Mouse (Mus musculus): Measurements from ENCODE around the gene Zbtb42. TPM values are rescaled to one million over a fixed set of nuclear protein-coding genes. Genes with fewer than 3 reads are reported as not detected.

Gene Zbtb42
- polyA plus RNA-seq, 1 experiment, result 5.1 TPM

GRCm38 (mm10) chr12:112664656-112665055, 14.0 kb upstream of the Zbtb42 start:
- Histone ChIP-seq H3K4me3 (replicated peaks; ENCODE audit: control insufficient read depth, low read depth, low read length) (no peak overlapping the region), H3K4me1 (ENCODE audit: control insufficient read depth, insufficient read depth, low read length) (peaks cover 2% of the 10 kb centered on the region; the same call in 1 of the 2 replicates), H3K27ac (ENCODE audit: control insufficient read depth, insufficient read depth, low read depth, low read length, poor library complexity) (no peak overlapping the region)
- TF ChIP-seq POLR2A (IDR thresholded peaks at IDR 0.05; ENCODE audit: borderline replicate concordance, control insufficient read depth, low read depth, low read length) (no peak), CTCF (IDR thresholded peaks at IDR 0.05; ENCODE audit: control insufficient read depth, insufficient read depth, low read length) (no peak)
- WGBS, result 73% methylated on average over 5 of the region's 5 CpGs

DNA sequence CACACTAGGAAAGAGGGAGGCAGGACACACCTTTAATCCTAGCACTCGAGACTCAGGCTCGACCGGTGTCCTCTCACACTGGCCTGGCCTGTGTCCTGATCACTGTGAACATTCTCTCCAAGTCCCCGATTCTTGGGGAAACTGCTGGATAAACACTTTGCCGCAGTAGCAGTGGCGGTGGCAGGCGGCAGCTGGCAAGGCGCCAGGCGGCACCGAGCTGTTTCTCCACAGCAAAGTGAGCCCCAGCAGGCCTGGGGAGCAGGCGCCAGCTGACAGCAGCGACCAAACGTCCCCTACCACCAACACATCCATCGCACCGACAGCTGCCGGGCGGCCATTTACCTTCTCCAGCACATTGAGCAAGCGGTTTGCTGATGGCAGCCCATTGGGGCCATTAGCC, 13.2 kb upstream of the Zbtb42 start:
- TF ChIP-seq CTCF (IDR thresholded peaks at IDR 0.05; ENCODE audit: control insufficient read depth, insufficient read depth, low read length) (no peak), POLR2A (IDR thresholded peaks at IDR 0.05; ENCODE audit: borderline replicate concordance, control insufficient read depth, low read depth, low read length) (no peak)
- WGBS, result 57% methylated on average over 18 of the region's 18 CpGs
- Histone ChIP-seq H3K27ac (ENCODE audit: control insufficient read depth, insufficient read depth, low read depth, low read length, poor library complexity) (no peak overlapping the region; the same call in 1 of the 2 replicates), H3K4me3 (replicated peaks; ENCODE audit: control insufficient read depth, low read depth, low read length) (no peak overlapping the region), H3K4me1 (ENCODE audit: control insufficient read depth, insufficient read depth, low read length) (peaks cover 2% of the 10 kb centered on the region; the same call in 1 of the 2 replicates)

DNA sequence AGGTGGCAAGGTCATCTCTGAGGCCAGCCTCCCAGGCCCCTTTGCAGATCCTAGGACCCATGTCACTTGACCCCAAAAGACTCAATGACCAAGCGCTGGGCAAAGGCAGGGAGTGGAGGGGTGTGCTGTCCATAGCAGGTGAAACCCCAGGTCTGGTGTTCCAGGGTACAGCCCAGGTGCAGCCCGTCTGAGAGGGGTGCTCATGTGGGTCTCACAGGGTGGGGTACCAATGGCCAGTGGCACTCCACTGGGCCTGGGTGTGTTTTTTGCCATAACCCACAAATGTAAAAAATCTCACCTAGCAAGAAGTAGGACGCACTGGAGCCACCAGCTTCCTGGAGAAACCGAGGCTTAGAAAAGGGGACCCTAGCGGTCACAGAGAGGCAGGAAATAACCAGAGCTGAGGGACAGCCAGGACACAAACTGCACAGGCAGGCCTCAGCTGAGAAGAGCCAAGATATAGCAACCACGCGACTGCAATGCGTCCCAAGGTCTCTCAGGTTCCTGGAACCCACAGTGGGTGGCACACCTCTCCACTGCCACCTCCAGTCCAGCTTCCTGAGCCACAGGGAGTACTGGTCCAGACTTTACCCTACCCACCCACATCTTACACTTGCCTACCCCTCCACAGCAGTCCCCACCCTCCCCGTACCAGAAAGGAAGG, 12.6 kb upstream of the Zbtb42 start:
- Histone ChIP-seq H3K4me1 (ENCODE audit: control insufficient read depth, insufficient read depth, low read length) (peaks cover 2% of the 10 kb centered on the region; the same call in 1 of the 2 replicates), H3K27ac (ENCODE audit: control insufficient read depth, insufficient read depth, low read depth, low read length, poor library complexity) (no peak overlapping the region), H3K4me3 (replicated peaks; ENCODE audit: control insufficient read depth, low read depth, low read length) (no peak overlapping the region)
- no peak for TF ChIP-seq CTCF (IDR thresholded peaks at IDR 0.05; ENCODE audit: control insufficient read depth, insufficient read depth, low read length)
- no peak for TF ChIP-seq POLR2A (IDR thresholded peaks at IDR 0.05; ENCODE audit: borderline replicate concordance, control insufficient read depth, low read depth, low read length)
- WGBS, result 80% methylated on average over 9 of the region's 9 CpGs

GRCm38 (mm10) chr12:112667619-112668297, 10.9 kb upstream of the Zbtb42 start:
- 38% methylated on average over 10 of the region's 10 CpGs for WGBS
- TF ChIP-seq POLR2A (IDR thresholded peaks at IDR 0.05; ENCODE audit: borderline replicate concordance, control insufficient read depth, low read depth, low read length) (peak; percentile 21; the same call in 1 of the 2 replicates), CTCF (IDR thresholded peaks at IDR 0.05; ENCODE audit: control insufficient read depth, insufficient read depth, low read length) (no peak)
- H3K27ac ChIP-seq (ENCODE audit: control insufficient read depth, insufficient read depth, low read depth, low read length, poor library complexity), result peak overlapping the region; percentile 78

DNA sequence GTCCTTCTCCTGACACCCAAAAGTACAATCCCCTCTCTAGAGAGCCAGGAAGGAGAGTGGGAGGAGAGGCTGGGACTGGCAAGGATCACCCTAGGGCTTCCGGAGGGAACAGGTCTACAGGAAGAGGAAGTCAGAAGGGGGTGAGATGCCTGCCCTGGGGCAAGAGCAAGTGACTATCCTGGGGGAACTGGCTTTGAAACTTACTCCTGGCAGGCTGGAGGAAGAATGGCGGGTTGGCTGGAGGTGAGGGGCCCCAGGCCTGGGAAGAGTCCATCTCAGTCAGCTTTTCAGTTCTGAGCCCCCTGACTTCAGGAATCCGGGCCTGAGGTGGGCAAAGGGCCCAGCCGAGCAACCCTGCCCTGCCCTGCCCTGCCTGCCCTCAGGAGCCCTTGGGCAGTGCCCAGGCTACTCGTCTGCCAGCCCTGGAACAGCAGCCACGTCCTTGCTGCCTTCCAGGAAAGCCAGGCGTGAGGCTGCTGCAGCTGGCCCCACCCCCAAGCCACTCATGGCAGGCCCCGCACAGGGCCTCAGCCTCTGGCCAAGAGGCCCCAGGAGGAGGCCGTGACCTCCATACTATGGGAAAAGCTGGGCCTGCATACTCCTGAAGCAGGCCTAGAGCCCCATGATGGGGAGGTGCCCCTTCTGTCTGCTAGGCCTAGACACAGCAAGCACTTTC, 7.8 kb upstream of the Zbtb42 start:
- WGBS, result 55% methylated on average over 9 of the region's 9 CpGs
- H3K4me1 ChIP-seq (ENCODE audit: control insufficient read depth, insufficient read depth, low read length), result peaks cover 2% of the 10 kb centered on the region; the same call in 1 of the 2 replicates
- TF ChIP-seq POLR2A (IDR thresholded peaks at IDR 0.05; ENCODE audit: borderline replicate concordance, control insufficient read depth, low read depth, low read length) (no peak), CTCF (IDR thresholded peaks at IDR 0.05; ENCODE audit: control insufficient read depth, insufficient read depth, low read length) (no peak)

More at GRCm38 (mm10) chr12:112667619-112668297, 10.9 kb upstream of the Zbtb42 start:
- Histone ChIP-seq H3K4me3 (replicated peaks; ENCODE audit: control insufficient read depth, low read depth, low read length) (peak overlapping the region; percentile 59), H3K4me1 (ENCODE audit: control insufficient read depth, insufficient read depth, low read length) (peaks cover 2% of the 10 kb centered on the region; the same call in 1 of the 2 replicates)

DNA sequence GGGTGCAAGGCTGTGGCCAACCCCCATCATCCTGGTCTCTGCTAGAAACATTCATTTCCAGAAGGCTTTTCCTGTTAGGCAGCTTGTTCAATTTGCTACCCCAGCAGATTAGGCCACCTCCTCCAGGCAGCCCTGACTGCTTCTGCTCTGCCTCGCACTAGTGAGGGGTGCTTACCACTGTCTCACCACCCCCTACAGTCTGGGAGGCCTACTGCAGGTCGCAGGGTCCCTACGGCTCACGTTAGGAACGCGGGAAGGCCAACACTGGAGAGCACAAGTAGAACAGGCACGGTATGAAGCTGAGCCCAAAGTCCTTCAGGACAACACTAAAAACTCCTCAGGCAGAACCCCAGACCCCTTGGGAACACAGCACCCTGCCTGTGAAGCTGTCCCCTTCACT, 6.7 kb upstream of the Zbtb42 start:
- Histone ChIP-seq H3K4me1 (ENCODE audit: control insufficient read depth, insufficient read depth, low read length) (peaks cover under 1% of the 10 kb centered on the region; the same call in 1 of the 2 replicates), H3K4me3 (replicated peaks; ENCODE audit: control insufficient read depth, low read depth, low read length) (no peak overlapping the region), H3K27ac (ENCODE audit: control insufficient read depth, insufficient read depth, low read depth, low read length, poor library complexity) (no peak overlapping the region)
- 88% methylated on average over 7 of the region's 7 CpGs for WGBS
- TF ChIP-seq CTCF (IDR thresholded peaks at IDR 0.05; ENCODE audit: control insufficient read depth, insufficient read depth, low read length), result no peak

More for the DNA sequence above, 7.8 kb upstream of the Zbtb42 start:
- Histone ChIP-seq H3K4me3 (replicated peaks; ENCODE audit: control insufficient read depth, low read depth, low read length) (no peak overlapping the region), H3K27ac (ENCODE audit: control insufficient read depth, insufficient read depth, low read depth, low read length, poor library complexity) (no peak overlapping the region)

GRCm38 (mm10) chr12:112672744-112673575, 5.7 kb upstream of the Zbtb42 start:
- 4% methylated on average over 21 of the region's 21 CpGs for WGBS
- peak overlapping the region; percentile 75 for H3K4me3 ChIP-seq (replicated peaks; ENCODE audit: control insufficient read depth, low read depth, low read length)
- H3K27ac ChIP-seq (ENCODE audit: control insufficient read depth, insufficient read depth, low read depth, low read length, poor library complexity), result peak overlapping the region; percentile 94
- TF ChIP-seq CTCF (IDR thresholded peaks at IDR 0.05; ENCODE audit: control insufficient read depth, insufficient read depth, low read length) (no peak), POLR2A (IDR thresholded peaks at IDR 0.05; ENCODE audit: borderline replicate concordance, control insufficient read depth, low read depth, low read length) (no peak)
- H3K4me1 ChIP-seq (ENCODE audit: control insufficient read depth, insufficient read depth, low read length), result no peaks in the 10 kb centered on the region; the same call in 1 of the 2 replicates

Measured in bone marrow, adult 2 months (tissue).